Mouse (Mus musculus): ENCODE results near the gene Uqcrh.

The Uqcrh gene

GRCm38 (mm10) chr4:116063855-116064254, 11.0 kb downstream of the Uqcrh start:
- in situ Hi-C loops (cut with MboI; ENCODE audit: low pct_unique_long_range_greater_than_20kb in 1 of 2, low sequenced_read_pairs in 2 of 2, unreplicated experiment in 1 of 2) = no loop called here

- in situ Hi-C loops (cut with MboI; ENCODE audit: low pct_unique_long_range_greater_than_20kb in 1 of 2, low sequenced_read_pairs in 2 of 2, unreplicated experiment in 1 of 2) = no loop called here
These were observed 15.7 kb downstream of the Uqcrh start for GRCm38 (mm10) chr4:116059012-116059726.

GRCm38 (mm10) chr4:116057559-116057958, 17.3 kb downstream of the Uqcrh start:
- in situ Hi-C loops (cut with MboI; ENCODE audit: low pct_unique_long_range_greater_than_20kb in 1 of 2, low sequenced_read_pairs in 2 of 2, unreplicated experiment in 1 of 2) = no loop called here

- in situ Hi-C loops (cut with MboI; ENCODE audit: low pct_unique_long_range_greater_than_20kb in 1 of 2, low sequenced_read_pairs in 2 of 2, unreplicated experiment in 1 of 2) = no loop called here
These were observed 21.4 kb downstream of the Uqcrh start, which contains the start of gene Nsun4 for GRCm38 (mm10) chr4:116053399-116053961. Gene Nsun4, minus strand, starts transcription at chr4:116053876.

GRCm38 (mm10) chr4:116052526-116053293, 22.2 kb downstream of the Uqcrh start:
- in situ Hi-C loops (cut with MboI; ENCODE audit: low pct_unique_long_range_greater_than_20kb in 1 of 2, low sequenced_read_pairs in 2 of 2, unreplicated experiment in 1 of 2) = no loop called here

GRCm38 (mm10) chr4:116049211-116049610, 25.7 kb downstream of the Uqcrh start:
- in situ Hi-C loops (cut with MboI; ENCODE audit: low pct_unique_long_range_greater_than_20kb in 1 of 2, low sequenced_read_pairs in 2 of 2, unreplicated experiment in 1 of 2) = no loop called here

GRCm38 (mm10) chr4:116048130-116048920, 26.5 kb downstream of the Uqcrh start:
- in situ Hi-C loops (cut with MboI; ENCODE audit: low pct_unique_long_range_greater_than_20kb in 1 of 2, low sequenced_read_pairs in 2 of 2, unreplicated experiment in 1 of 2) = no loop called here

GRCm38 (mm10) chr4:116047681-116048080, 27.2 kb downstream of the Uqcrh start:
- in situ Hi-C loops (cut with MboI; ENCODE audit: low pct_unique_long_range_greater_than_20kb in 1 of 2, low sequenced_read_pairs in 2 of 2, unreplicated experiment in 1 of 2) = no loop called here

GRCm38 (mm10) chr4:116046604-116047003, 28.3 kb downstream of the Uqcrh start:
- in situ Hi-C loops (cut with MboI; ENCODE audit: low pct_unique_long_range_greater_than_20kb in 1 of 2, low sequenced_read_pairs in 2 of 2, unreplicated experiment in 1 of 2) = no loop called here

- in situ Hi-C loops (cut with MboI; ENCODE audit: low pct_unique_long_range_greater_than_20kb in 1 of 2, low sequenced_read_pairs in 2 of 2, unreplicated experiment in 1 of 2) = no loop called here
These were observed 32.7 kb downstream of the Uqcrh start for GRCm38 (mm10) chr4:116042186-116042585.

- in situ Hi-C loops (cut with MboI; ENCODE audit: low pct_unique_long_range_greater_than_20kb in 1 of 2, low sequenced_read_pairs in 2 of 2, unreplicated experiment in 1 of 2) = no loop called here
These were observed 34.4 kb downstream of the Uqcrh start for GRCm38 (mm10) chr4:116040466-116040865.

- in situ Hi-C loops (cut with MboI; ENCODE audit: low pct_unique_long_range_greater_than_20kb in 1 of 2, low sequenced_read_pairs in 2 of 2, unreplicated experiment in 1 of 2) = no loop called here
These were observed 41.5 kb downstream of the Uqcrh start for GRCm38 (mm10) chr4:116033374-116033773.

- in situ Hi-C loops (cut with MboI; ENCODE audit: low pct_unique_long_range_greater_than_20kb in 1 of 2, low sequenced_read_pairs in 2 of 2, unreplicated experiment in 1 of 2) = no loop called here
These were observed 42.0 kb downstream of the Uqcrh start for GRCm38 (mm10) chr4:116032906-116033305.

GRCm38 (mm10) chr4:116017902-116018746, 56.7 kb downstream of the Uqcrh start, which contains the start of gene Faah:
Gene Faah, minus strand, starts transcription at chr4:116017926.
- in situ Hi-C loops (cut with MboI; ENCODE audit: low pct_unique_long_range_greater_than_20kb in 1 of 2, low sequenced_read_pairs in 2 of 2, unreplicated experiment in 1 of 2) = no loop called here

GRCm38 (mm10) chr4:116017300-116017901, 57.5 kb downstream of the Uqcrh start:
- in situ Hi-C loops (cut with MboI; ENCODE audit: low pct_unique_long_range_greater_than_20kb in 1 of 2, low sequenced_read_pairs in 2 of 2, unreplicated experiment in 1 of 2) = no loop called here
